Mouse (Mus musculus): ENCODE measurements around the gene Tha1. TPM values are rescaled to one million over a fixed set of nuclear protein-coding genes. Genes with fewer than 3 reads are reported as not detected.

Tha1 gene
- polyA plus RNA-seq, 1 experiment from 2014 or later, result 6.9 TPM

GRCm38 (mm10) chr11:117902282-117902681 is 29.0 kb upstream of the Tha1 start:
- no peak overlapping the region for H3K27ac ChIP-seq (ENCODE audit: low read length)
- ATAC-seq (ENCODE audit: low FRiP score, low TSS enrichment), result 0 out of 2 replicates have a peak, but pooled peaks have one; percentile 35
- 75% methylated on average over 2 of the region's 2 CpGs for WGBS

GRCm38 (mm10) chr11:117896533-117896932 is 23.3 kb upstream of the Tha1 start:
- Histone ChIP-seq H3K27me3 (ENCODE audit: insufficient read depth, low read length) (peaks cover 7% of the 10 kb centered on the region; the same call in 1 of the 2 replicates), H3K36me3 (ENCODE audit: insufficient read depth, low read length) (no peaks in the 10 kb centered on the region), H3K4me2 (replicated peaks; ENCODE audit: low read depth, low read length) (no peak overlapping the region), H3K9ac (replicated peaks; ENCODE audit: low read length) (no peak overlapping the region), H3K27ac (ENCODE audit: low read length) (no peak overlapping the region), H3K4me1 (ENCODE audit: insufficient read depth, low read length) (peaks cover 4% of the 10 kb centered on the region; the same call in 1 of the 2 replicates), H3K4me3 (ENCODE audit: low read length) (no peak overlapping the region), H3K9me3 (ENCODE audit: low read length) (no peaks in the 10 kb centered on the region)
- ATAC-seq (ENCODE audit: low FRiP score, low TSS enrichment), result no peak
- WGBS, result 37% methylated on average over 2 of the region's 2 CpGs

More at GRCm38 (mm10) chr11:117902282-117902681, 29.0 kb upstream of the Tha1 start:
- Histone ChIP-seq H3K9me3 (ENCODE audit: low read length) (no peaks in the 10 kb centered on the region), H3K36me3 (ENCODE audit: insufficient read depth, low read length) (no peaks in the 10 kb centered on the region), H3K4me2 (replicated peaks; ENCODE audit: low read depth, low read length) (no peak overlapping the region), H3K4me3 (ENCODE audit: low read length) (no peak overlapping the region), H3K9ac (replicated peaks; ENCODE audit: low read length) (no peak overlapping the region), H3K4me1 (ENCODE audit: insufficient read depth, low read length) (no peaks in the 10 kb centered on the region), H3K27me3 (ENCODE audit: insufficient read depth, low read length) (no peaks in the 10 kb centered on the region)

GRCm38 (mm10) chr11:117894676-117895075 is 21.4 kb upstream of the Tha1 start:
- Histone ChIP-seq H3K4me3 (ENCODE audit: low read length) (no peak overlapping the region), H3K9me3 (ENCODE audit: low read length) (no peaks in the 10 kb centered on the region), H3K27ac (ENCODE audit: low read length) (no peak overlapping the region), H3K4me2 (replicated peaks; ENCODE audit: low read depth, low read length) (no peak overlapping the region), H3K27me3 (ENCODE audit: insufficient read depth, low read length) (peaks cover 9% of the 10 kb centered on the region; the same call in 1 of the 2 replicates), H3K36me3 (ENCODE audit: insufficient read depth, low read length) (no peaks in the 10 kb centered on the region), H3K9ac (replicated peaks; ENCODE audit: low read length) (no peak overlapping the region), H3K4me1 (ENCODE audit: insufficient read depth, low read length) (peaks cover 21% of the 10 kb centered on the region)
- ATAC-seq (ENCODE audit: low FRiP score, low TSS enrichment), result no peak
- WGBS, result 61% methylated on average over 10 of the region's 10 CpGs

GRCm38 (mm10) chr11:117892199-117892598 is 18.9 kb upstream of the Tha1 start:
- Histone ChIP-seq H3K4me3 (ENCODE audit: low read length) (no peak overlapping the region), H3K27ac (ENCODE audit: low read length) (no peak overlapping the region), H3K9me3 (ENCODE audit: low read length) (no peaks in the 10 kb centered on the region), H3K36me3 (ENCODE audit: insufficient read depth, low read length) (no peaks in the 10 kb centered on the region), H3K9ac (replicated peaks; ENCODE audit: low read length) (no peak overlapping the region), H3K4me1 (ENCODE audit: insufficient read depth, low read length) (peaks cover 37% of the 10 kb centered on the region), H3K4me2 (replicated peaks; ENCODE audit: low read depth, low read length) (no peak overlapping the region), H3K27me3 (ENCODE audit: insufficient read depth, low read length) (peaks cover 12% of the 10 kb centered on the region; the same call in 1 of the 2 replicates)
- 63% methylated on average over 6 of the region's 6 CpGs for WGBS
- no peak for ATAC-seq (ENCODE audit: low FRiP score, low TSS enrichment)

- Histone ChIP-seq H3K9me3 (ENCODE audit: low read length) (no peaks in the 10 kb centered on the region), H3K9ac (replicated peaks; ENCODE audit: low read length) (no peak overlapping the region)
- 89% methylated on average over 19 of the region's 19 CpGs for WGBS
These were observed 18.4 kb upstream of the Tha1 start for GRCm38 (mm10) chr11:117891581-117892175.

GRCm38 (mm10) chr11:117890519-117891282 is 17.4 kb upstream of the Tha1 start:
- Histone ChIP-seq H3K9me3 (ENCODE audit: low read length) (no peaks in the 10 kb centered on the region), H3K4me3 (ENCODE audit: low read length) (no peak overlapping the region), H3K27ac (ENCODE audit: low read length) (no peak overlapping the region), H3K9ac (replicated peaks; ENCODE audit: low read length) (no peak overlapping the region), H3K36me3 (ENCODE audit: insufficient read depth, low read length) (no peaks in the 10 kb centered on the region), H3K4me2 (replicated peaks; ENCODE audit: low read depth, low read length) (no peak overlapping the region), H3K4me1 (ENCODE audit: insufficient read depth, low read length) (peaks cover 40% of the 10 kb centered on the region), H3K27me3 (ENCODE audit: insufficient read depth, low read length) (peaks cover 12% of the 10 kb centered on the region; the same call in 1 of the 2 replicates)
- ATAC-seq (ENCODE audit: low FRiP score, low TSS enrichment), result peak; percentile 76
- WGBS, result 27% methylated on average over 13 of the region's 13 CpGs

More at GRCm38 (mm10) chr11:117891581-117892175, 18.4 kb upstream of the Tha1 start:
- Histone ChIP-seq H3K4me2 (replicated peaks; ENCODE audit: low read depth, low read length) (no peak overlapping the region), H3K27ac (ENCODE audit: low read length) (no peak overlapping the region), H3K4me1 (ENCODE audit: insufficient read depth, low read length) (peaks cover 37% of the 10 kb centered on the region), H3K4me3 (ENCODE audit: low read length) (no peak overlapping the region), H3K27me3 (ENCODE audit: insufficient read depth, low read length) (peaks cover 12% of the 10 kb centered on the region; the same call in 1 of the 2 replicates), H3K36me3 (ENCODE audit: insufficient read depth, low read length) (no peaks in the 10 kb centered on the region)
- ATAC-seq (ENCODE audit: low FRiP score, low TSS enrichment), result no peak

- peaks cover 12% of the 10 kb centered on the region; the same call in 1 of the 2 replicates for H3K27me3 ChIP-seq (ENCODE audit: insufficient read depth, low read length)
- H3K9me3 ChIP-seq (ENCODE audit: low read length), result no peaks in the 10 kb centered on the region
- peak overlapping the region; percentile 50; the same call in 1 of the 2 replicates for H3K4me2 ChIP-seq (replicated peaks; ENCODE audit: low read depth, low read length)
- 15% methylated on average over 11 of the region's 11 CpGs for WGBS
- H3K4me3 ChIP-seq (ENCODE audit: low read length), result no peak overlapping the region
- ATAC-seq (ENCODE audit: low FRiP score, low TSS enrichment), result peak; percentile 32; the same call in 1 of the 2 replicates
- peak overlapping the region; percentile 55 for H3K9ac ChIP-seq (replicated peaks; ENCODE audit: low read length)
- no peaks in the 10 kb centered on the region for H3K36me3 ChIP-seq (ENCODE audit: insufficient read depth, low read length)
- H3K27ac ChIP-seq (ENCODE audit: low read length), result peak overlapping the region; percentile 61
- H3K4me1 ChIP-seq (ENCODE audit: insufficient read depth, low read length), result peaks cover 40% of the 10 kb centered on the region
These were observed 16.6 kb upstream of the Tha1 start for GRCm38 (mm10) chr11:117889887-117890340.

GRCm38 (mm10) chr11:117888853-117889822 is 15.9 kb upstream of the Tha1 start:
- WGBS, result 7% methylated on average over 33 of the region's 33 CpGs
- H3K4me3 ChIP-seq (ENCODE audit: low read length), result peak overlapping the region; percentile 21
- peak overlapping the region; percentile 50 for H3K4me2 ChIP-seq (replicated peaks; ENCODE audit: low read depth, low read length)
- H3K9ac ChIP-seq (replicated peaks; ENCODE audit: low read length), result peak overlapping the region; percentile 55
- peaks cover 40% of the 10 kb centered on the region for H3K4me1 ChIP-seq (ENCODE audit: insufficient read depth, low read length)
- H3K27ac ChIP-seq (ENCODE audit: low read length), result peak overlapping the region; percentile 61; the same call in 1 of the 2 replicates
- H3K27me3 ChIP-seq (ENCODE audit: insufficient read depth, low read length), result peaks cover 12% of the 10 kb centered on the region; the same call in 1 of the 2 replicates
- no peaks in the 10 kb centered on the region for H3K9me3 ChIP-seq (ENCODE audit: low read length)
- no peaks in the 10 kb centered on the region for H3K36me3 ChIP-seq (ENCODE audit: insufficient read depth, low read length)
- no peak; the same call in 1 of the 2 replicates for ATAC-seq (ENCODE audit: low FRiP score, low TSS enrichment)
